Mouse (Mus musculus) megakaryocyte, embryonic 14.5 days (primary cell): ENCODE measurements around the gene Olfr49.

Experiments
- FLI1 ChIP-seq: IDR thresholded peaks from 2 replicates; pipeline ENCODE4 v1.6.1; 2012; ENCODE audit warnings: low read length, inconsistent platforms, mixed read lengths
- GATA1 ChIP-seq: IDR thresholded peaks from 3 replicates; pipeline ENCODE4 v1.6.1; 2012; ENCODE audit warnings: mixed read lengths, low read length, inconsistent platforms, borderline replicate concordance

- TF ChIP-seq GATA1, result no peak
- no peak for TF ChIP-seq FLI1
Measured at GRCm38 (mm10) chr14:54311763-54312162, 27.0 kb upstream of the Olfr49 start.
